Mouse (Mus musculus) lung, embryonic 15.5 days (tissue): ENCODE measurements around the gene Smpd3. TPM values are rescaled to one million over a fixed set of nuclear protein-coding genes. Genes with fewer than 3 reads are reported as not detected.

Experiments
- ATAC-seq: fragments of 200-750 bp; cut with Nextera tagmentation; 2 replicates; pipeline ENCODE4 v1.8.0; 2017; ENCODE audit warnings: moderate number of reproducible peaks, borderline replicate concordance; ENCODE audit not compliant: low FRiP score, low TSS enrichment; ENCODE audit errors: extremely low read depth
- H3K27ac ChIP-seq: fragments of 300-500 bp; sonication (generic); 2 replicates; pipeline ENCODE4 v1.5.1; 2015; ENCODE audit warnings: moderate library complexity, mild to moderate bottlenecking, inconsistent platforms
- H3K27me3 ChIP-seq: fragments of 300-500 bp; sonication (generic); 2 replicates; pipeline ENCODE4 v1.6.1; 2015; ENCODE audit warnings: inconsistent platforms
- H3K36me3 ChIP-seq: fragments of 300-500 bp; sonication (generic); 2 replicates; pipeline ENCODE4 v1.6.1; 2015; ENCODE audit warnings: inconsistent platforms
- H3K4me1 ChIP-seq: fragments of 300-500 bp; sonication (generic); 2 replicates; pipeline ENCODE4 v1.6.1; 2015; ENCODE audit warnings: inconsistent platforms
- H3K4me2 ChIP-seq: fragments of 300-500 bp; sonication (generic); 2 replicates; pipeline ENCODE4 v1.6.1; 2015; ENCODE audit warnings: inconsistent platforms, mild to moderate bottlenecking, moderate library complexity
- H3K4me3 ChIP-seq: fragments of 300-500 bp; sonication (generic); 2 replicates; pipeline ENCODE4 v1.5.1; 2015; ENCODE audit warnings: mild to moderate bottlenecking, inconsistent platforms
- H3K9ac ChIP-seq: fragments of 300-500 bp; sonication (generic); 2 replicates; pipeline ENCODE4 v1.6.1; 2015; ENCODE audit warnings: inconsistent platforms
- H3K9me3 ChIP-seq: fragments of 300-500 bp; sonication (generic); 2 replicates; pipeline ENCODE4 v1.6.1; 2016; ENCODE audit warnings: inconsistent platforms
- WGBS: fragments of 180-500 bp; shearing (Covaris S2); methylation state at CpG from one replicate; pipeline ENCODE4 v1.1.7; 2015; 5-methylcytosine and 5-hydroxymethylcytosine counted together
- polyA plus RNA-seq: library from polyadenylated mRNA; unstranded; fragments of >200 nt; fragmentation: Nextera tagmentation; extraction: Ambion mirVana; gene quantifications from 2 replicates; pipeline ENCODE4 v1.2.1, GENCODE M21; 2015

Smpd3 gene
- polyA plus RNA-seq, 1 experiment from 2014 or later: 1.3 TPM

GRCm38 (mm10) chr8:106280844-106281243, 56.9 kb downstream of the Smpd3 start:
- Histone ChIP-seq H3K27me3 (no peaks in the 10 kb centered on the region), H3K4me3 (no peak overlapping the region), H3K4me1 (no peaks in the 10 kb centered on the region), H3K9me3 (no peaks in the 10 kb centered on the region), H3K4me2 (no peak overlapping the region), H3K27ac (no peak overlapping the region), H3K36me3 (no peaks in the 10 kb centered on the region), H3K9ac (no peak overlapping the region)
- WGBS: 33% methylated on average over 4 of the region's 4 CpGs
- no peak for ATAC-seq

DNA sequence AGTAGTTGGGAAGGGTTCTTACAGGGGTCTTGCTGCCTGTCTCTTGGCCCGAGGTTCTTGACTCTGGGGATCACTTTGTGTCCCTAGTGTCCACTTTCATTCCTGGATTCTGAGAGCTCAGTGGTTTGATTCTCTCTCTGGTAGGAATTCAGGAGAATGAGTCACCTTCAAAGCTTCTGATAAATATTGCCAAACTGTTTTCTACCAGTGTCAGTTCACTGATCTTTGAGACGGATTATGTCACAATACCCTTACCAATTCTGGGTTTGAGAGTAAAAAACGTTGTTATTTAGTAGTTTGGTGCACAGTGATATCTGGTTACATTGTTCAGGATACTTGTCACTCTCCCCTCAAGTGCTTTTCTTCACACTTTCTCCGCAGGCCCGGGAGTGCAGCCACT, 57.6 kb downstream of the Smpd3 start:
- Histone ChIP-seq H3K4me2 (no peak overlapping the region), H3K9me3 (no peaks in the 10 kb centered on the region), H3K4me1 (no peaks in the 10 kb centered on the region), H3K27ac (no peak overlapping the region), H3K27me3 (no peaks in the 10 kb centered on the region), H3K4me3 (no peak overlapping the region), H3K9ac (no peak overlapping the region), H3K36me3 (no peaks in the 10 kb centered on the region)
- no peak for ATAC-seq
- 30% methylated on average over 5 of the region's 5 CpGs for WGBS

GRCm38 (mm10) chr8:106278367-106279042, 59.3 kb downstream of the Smpd3 start:
- ATAC-seq: no peak

GRCm38 (mm10) chr8:106276709-106277317, 61.0 kb downstream of the Smpd3 start:
- Histone ChIP-seq H3K4me3 (no peak overlapping the region), H3K9ac (no peak overlapping the region), H3K27ac (no peak overlapping the region), H3K4me2 (no peak overlapping the region), H3K27me3 (no peaks in the 10 kb centered on the region), H3K4me1 (no peaks in the 10 kb centered on the region), H3K36me3 (no peaks in the 10 kb centered on the region), H3K9me3 (no peaks in the 10 kb centered on the region)
- ATAC-seq: no peak
- WGBS: 81% methylated on average over 5 of the region's 5 CpGs

More at GRCm38 (mm10) chr8:106278367-106279042, 59.3 kb downstream of the Smpd3 start:
- WGBS: 63% methylated on average over 11 of the region's 11 CpGs
- no peaks in the 10 kb centered on the region for H3K27me3 ChIP-seq
- H3K9ac ChIP-seq: no peak overlapping the region
- no peaks in the 10 kb centered on the region for H3K9me3 ChIP-seq
- H3K4me2 ChIP-seq: no peak overlapping the region
- H3K4me1 ChIP-seq: no peaks in the 10 kb centered on the region
- H3K27ac ChIP-seq: no peak overlapping the region
- no peak overlapping the region for H3K4me3 ChIP-seq
- H3K36me3 ChIP-seq: no peaks in the 10 kb centered on the region

DNA sequence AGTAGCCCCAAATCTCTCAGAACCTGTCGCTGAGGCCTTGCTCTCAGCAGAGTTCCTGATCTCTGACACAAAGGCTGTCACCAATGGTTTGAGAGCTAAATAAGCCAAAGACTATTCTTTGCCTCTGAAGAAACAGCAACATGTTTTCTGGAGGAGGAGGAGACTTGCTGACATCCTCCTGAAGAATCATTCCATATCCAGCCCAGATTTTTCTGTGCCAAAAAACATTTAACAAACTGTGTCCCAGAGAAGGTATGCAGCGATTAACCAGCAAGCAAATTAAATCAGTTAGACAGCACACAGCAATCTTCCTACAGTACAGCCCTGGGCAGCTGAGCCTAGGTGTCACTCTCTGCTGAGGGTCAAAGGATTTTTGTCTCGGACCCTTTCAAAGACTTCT, 64.3 kb downstream of the Smpd3 start:
- H3K27me3 ChIP-seq: no peaks in the 10 kb centered on the region
- WGBS: 84% methylated on average over 3 of the region's 3 CpGs
- 0 out of 2 replicates have a peak, but pooled peaks cover 8% of the 10 kb centered on the region for H3K4me1 ChIP-seq
- H3K9ac ChIP-seq: no peak overlapping the region
- no peaks in the 10 kb centered on the region for H3K9me3 ChIP-seq
- no peak for ATAC-seq
- H3K36me3 ChIP-seq: no peaks in the 10 kb centered on the region
- H3K4me2 ChIP-seq: no peak overlapping the region
- no peak overlapping the region for H3K27ac ChIP-seq
- no peak overlapping the region for H3K4me3 ChIP-seq

- Histone ChIP-seq H3K4me1 (0 out of 2 replicates have a peak, but pooled peaks cover 8% of the 10 kb centered on the region), H3K36me3 (no peaks in the 10 kb centered on the region), H3K27ac (no peak overlapping the region), H3K9me3 (no peaks in the 10 kb centered on the region), H3K4me2 (no peak overlapping the region), H3K4me3 (no peak overlapping the region), H3K9ac (no peak overlapping the region), H3K27me3 (no peaks in the 10 kb centered on the region)
- ATAC-seq: no peak
- 36% methylated on average over 4 of the region's 4 CpGs for WGBS
Observed at GRCm38 (mm10) chr8:106271378-106271777, 66.4 kb downstream of the Smpd3 start.

DNA sequence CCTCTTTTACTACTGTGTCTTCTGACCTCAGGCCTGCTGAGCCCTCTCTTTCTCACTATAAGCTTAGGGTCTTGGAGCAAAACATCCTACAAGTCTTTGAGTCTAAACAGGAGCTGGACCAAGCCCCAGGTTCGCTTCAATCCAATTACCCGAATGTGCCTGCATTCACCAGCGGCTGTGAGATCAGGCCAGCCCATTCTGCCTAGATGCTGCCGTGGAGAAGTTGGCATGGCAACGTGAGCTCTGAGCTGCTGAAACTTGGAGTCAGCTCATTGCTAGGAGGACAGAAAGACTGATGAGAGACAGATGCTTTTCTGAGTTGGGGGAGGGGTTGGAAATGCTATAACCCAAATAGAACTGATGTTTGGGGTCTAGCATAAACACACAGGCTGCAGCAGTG, 67.0 kb downstream of the Smpd3 start:
- 31% methylated on average over 5 of the region's 5 CpGs for WGBS
- Histone ChIP-seq H3K9me3 (no peaks in the 10 kb centered on the region), H3K4me3 (no peak overlapping the region), H3K36me3 (no peaks in the 10 kb centered on the region), H3K9ac (no peak overlapping the region), H3K4me2 (no peak overlapping the region), H3K27me3 (no peaks in the 10 kb centered on the region), H3K27ac (no peak overlapping the region), H3K4me1 (0 out of 2 replicates have a peak, but pooled peaks cover 8% of the 10 kb centered on the region)
- no peak for ATAC-seq

- H3K9me3 ChIP-seq: no peaks in the 10 kb centered on the region
- no peak overlapping the region for H3K9ac ChIP-seq
- no peak overlapping the region for H3K4me3 ChIP-seq
- no peak overlapping the region for H3K4me2 ChIP-seq
- no peak for ATAC-seq
- 45% methylated on average over 5 of the region's 5 CpGs for WGBS
- H3K27ac ChIP-seq: no peak overlapping the region
- no peaks in the 10 kb centered on the region for H3K27me3 ChIP-seq
- H3K36me3 ChIP-seq: no peaks in the 10 kb centered on the region
- H3K4me1 ChIP-seq: 0 out of 2 replicates have a peak, but pooled peaks cover 8% of the 10 kb centered on the region
Observed at GRCm38 (mm10) chr8:106268710-106269346, 69.0 kb downstream of the Smpd3 start.

DNA sequence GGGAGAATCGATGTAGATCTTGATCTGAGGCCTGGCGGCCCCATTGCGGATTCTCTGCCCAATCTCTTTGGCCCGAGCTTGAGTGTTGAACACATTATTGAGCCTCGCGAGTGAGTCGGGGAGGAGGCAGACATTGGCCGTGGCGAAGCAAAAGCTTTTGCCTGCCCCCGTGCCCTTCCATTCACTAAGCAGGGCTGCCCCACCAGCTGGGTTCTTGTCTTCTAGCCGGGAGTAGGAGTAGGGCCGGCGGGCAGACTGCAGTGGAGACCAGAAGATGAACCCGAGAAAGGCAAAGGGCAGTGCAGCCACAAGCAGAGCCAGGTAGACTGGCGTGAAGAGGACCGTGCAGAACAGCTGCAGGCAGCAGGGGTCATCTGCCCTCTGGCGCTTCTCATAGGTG, 72.4 kb downstream of the Smpd3 start:
- no peaks in the 10 kb centered on the region for H3K27me3 ChIP-seq
- H3K4me1 ChIP-seq: 0 out of 2 replicates have a peak, but pooled peaks cover 8% of the 10 kb centered on the region
- no peak overlapping the region for H3K4me3 ChIP-seq
- no peaks in the 10 kb centered on the region for H3K36me3 ChIP-seq
- H3K27ac ChIP-seq: no peak overlapping the region
- no peaks in the 10 kb centered on the region for H3K9me3 ChIP-seq
- no peak overlapping the region for H3K9ac ChIP-seq
- no peak for ATAC-seq
- no peak overlapping the region for H3K4me2 ChIP-seq
- 80% methylated on average over 17 of the region's 17 CpGs for WGBS

- H3K9ac ChIP-seq: no peak overlapping the region
- ATAC-seq: no peak
- 0 out of 2 replicates have a peak, but pooled peaks cover 5% of the 10 kb centered on the region for H3K4me1 ChIP-seq
- no peaks in the 10 kb centered on the region for H3K27me3 ChIP-seq
- H3K36me3 ChIP-seq: no peaks in the 10 kb centered on the region
- no peak overlapping the region for H3K4me3 ChIP-seq
- H3K27ac ChIP-seq: no peak overlapping the region
- no peaks in the 10 kb centered on the region for H3K9me3 ChIP-seq
- no peak overlapping the region for H3K4me2 ChIP-seq
- WGBS: 91% methylated on average over 4 of the region's 4 CpGs
Observed at GRCm38 (mm10) chr8:106263928-106264327, 73.9 kb downstream of the Smpd3 start.

DNA sequence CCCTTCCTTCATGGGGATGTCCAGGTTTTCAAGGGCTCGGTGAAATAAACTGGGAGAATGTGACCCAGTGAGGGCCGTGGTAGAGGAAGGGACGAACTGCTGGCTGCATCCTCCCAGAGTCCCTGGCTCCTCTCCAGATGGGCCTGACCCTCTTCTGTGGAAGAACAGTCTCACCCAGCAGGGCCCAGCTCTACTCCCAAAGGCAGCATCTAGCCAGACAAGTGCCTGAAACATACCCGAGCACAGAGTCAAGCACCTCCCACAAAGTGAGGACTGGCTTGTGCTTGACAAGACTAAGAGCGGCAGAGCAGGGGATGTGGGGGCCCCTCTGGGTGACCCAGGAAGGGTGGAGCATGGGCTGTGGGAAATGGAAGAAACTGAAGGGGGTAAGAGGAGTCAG, 75.4 kb downstream of the Smpd3 start:
- WGBS: 34% methylated on average over 5 of the region's 5 CpGs
- peak; percentile 27; the same call in 1 of the 2 replicates for ATAC-seq

GRCm38 (mm10) chr8:106260894-106261293, 76.9 kb downstream of the Smpd3 start:
- H3K27ac ChIP-seq: no peak overlapping the region
- H3K36me3 ChIP-seq: no peaks in the 10 kb centered on the region
- H3K4me2 ChIP-seq: no peak overlapping the region
- no peak overlapping the region for H3K9ac ChIP-seq
- no peaks in the 10 kb centered on the region for H3K27me3 ChIP-seq
- no peaks in the 10 kb centered on the region for H3K9me3 ChIP-seq
- no peaks in the 10 kb centered on the region for H3K4me1 ChIP-seq
- ATAC-seq: no peak
- whole genome bisulfite sequencing: 85% methylated on average over 4 of the region's 4 CpGs
- H3K4me3 ChIP-seq: no peak overlapping the region

More for the DNA sequence above, 75.4 kb downstream of the Smpd3 start:
- Histone ChIP-seq H3K4me3 (no peak overlapping the region), H3K36me3 (no peaks in the 10 kb centered on the region), H3K27me3 (no peaks in the 10 kb centered on the region), H3K4me1 (no peaks in the 10 kb centered on the region), H3K9ac (no peak overlapping the region), H3K27ac (no peak overlapping the region), H3K4me2 (no peak overlapping the region), H3K9me3 (no peaks in the 10 kb centered on the region)
